Mouse (Mus musculus): ENCODE data around the gene Dph6.

DNA sequence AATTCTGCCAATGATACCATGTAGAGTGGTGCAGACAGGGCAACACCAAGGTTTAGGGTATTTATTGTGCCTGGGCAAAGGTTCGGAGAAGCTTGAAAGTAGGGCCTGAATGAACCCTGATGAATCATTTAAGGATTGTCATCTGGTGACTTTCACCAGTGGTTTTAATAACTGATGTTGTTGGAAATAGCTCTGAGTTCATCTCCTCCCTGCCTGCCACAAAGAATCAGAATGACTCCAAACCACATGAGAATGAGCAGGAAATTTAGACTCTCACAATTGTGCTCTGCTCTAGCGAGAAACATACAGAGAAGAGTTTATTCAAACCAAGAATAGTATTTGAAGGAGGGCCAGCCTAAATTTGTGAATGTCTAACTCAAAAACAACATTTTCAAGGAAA is 4.2 kb upstream of the Dph6 start:
- TF ChIP-seq CTCF (IDR thresholded peaks at IDR 0.05; ENCODE audit: control insufficient read depth, insufficient read depth, insufficient read length) (no peak), MAX (IDR thresholded peaks at IDR 0.05) (no peak), USF1 (IDR thresholded peaks at IDR 0.05; ENCODE audit: low read depth) (no peak), FOSL1 (IDR thresholded peaks at IDR 0.05; ENCODE audit: insufficient read depth, low read length, poor library complexity, severe bottlenecking) (no peak), MYOD1 (IDR thresholded peaks at IDR 0.05; ENCODE audit: control insufficient read depth, insufficient read length, low read depth) (no peak), MYOG (IDR thresholded peaks at IDR 0.05; ENCODE audit: control insufficient read depth, extremely low read depth, insufficient read length) (no peak), CEBPB (IDR thresholded peaks at IDR 0.05; ENCODE audit: low read depth) (no peak)

Measured in C2C12 (cell line).